ENCODE assay signal across 10 mouse cellular contexts in genomic region chr2:180879365-180880067, GRCm38 (mm10). TPM values are rescaled to one million over a fixed set of nuclear protein-coding genes. Genes with fewer than 3 reads are reported as not detected.
A peak's percentile ranks its signal among the peaks of the same experiment; 100 is the strongest.
DNase-seq lines count a peak whose midpoint lies in the region; ATAC-seq lines count a peak whose summit lies in the region.
"Had no signal": no experiment of that assay in that cellular context is flagged by ENCODE, and none has a peak within 500 bp of the region (broad histone marks: within the 10 kb centered on the region; RNA-seq: fewer than 3 reads in every experiment).

No protein-coding gene starts in this region.

- H3K36me3 ChIP-seq in hindbrain, embryonic 10.5 days, result peaks cover 81% of the 10 kb centered on the region
- H3K36me3 ChIP-seq: embryonic facial prominence, embryonic 15.5 days; liver, embryonic 12.5 days had no signal

- peaks cover 42% of the 10 kb centered on the region for H3K4me1 ChIP-seq in hindbrain, embryonic 10.5 days (replicated peaks)
- H3K4me1 ChIP-seq: embryonic facial prominence, embryonic 15.5 days; liver, embryonic 12.5 days had no signal

- H3K4me3 ChIP-seq in hindbrain, embryonic 10.5 days, result no peak overlapping the region
- H3K4me3 ChIP-seq: embryonic facial prominence, embryonic 15.5 days; liver, embryonic 12.5 days had no signal

- intact Hi-C loops in left cerebral cortex, postnatal 25 days (cut with DNase I), result no loop called here

- WGBS in hindbrain, embryonic 10.5 days, result 44% methylated on average over 7 of the region's 7 CpGs

- DNase-seq in layer of hippocampus, adult 11-12 months (ENCODE audit: low spot score), result peak; percentile 78
- no peak for DNase-seq in layer of hippocampus, postnatal 25 days (ENCODE audit: extremely low spot score in 1 of 2, low spot score in 1 of 2)
- DNase-seq in hindbrain, embryonic 10.5 days (ENCODE audit: low spot score), result no peak
- DNase-seq in left cerebral cortex, postnatal 25 days (ENCODE audit: low spot score in 2 of 2), result peak; percentile 74 to 83
- DNase-seq in right cerebral cortex, postnatal 14 days, result peak; percentile 76
- DNase-seq in kidney, adult 9 months, result no peak

- no peaks in the 10 kb centered on the region for H3K9me3 ChIP-seq in hindbrain, embryonic 10.5 days
- H3K9me3 ChIP-seq: embryonic facial prominence, embryonic 15.5 days; liver, embryonic 12.5 days had no signal

- no peaks in the 10 kb centered on the region for H3K27me3 ChIP-seq in hindbrain, embryonic 10.5 days (ENCODE audit: insufficient read depth, poor library complexity, severe bottlenecking)
- H3K27me3 ChIP-seq: embryonic facial prominence, embryonic 15.5 days had no signal

- peak overlapping the region; percentile 8 for H3K27ac ChIP-seq in hindbrain, embryonic 10.5 days
- H3K27ac ChIP-seq: embryonic facial prominence, embryonic 15.5 days; liver, embryonic 12.5 days had no signal

- ATAC-seq in CD4-positive, CD25-positive, alpha-beta regulatory T cell, adult 4 months, result no peak
- no peak for ATAC-seq in granulocyte monocyte progenitor cell, adult 5-6 weeks (replicated peaks; ENCODE audit: poor library complexity, severe bottlenecking)
- ATAC-seq: liver, embryonic 12.5 days had no signal

RNA-seq across cellular contexts. Expression of gene Ythdf1, which starts 41.2 kb away (rescaled TPM):
- 10 to 100 TPM; 58.7 to 62.5 TPM for total RNA-seq in layer of hippocampus, postnatal 25 days (2021)
- polyA plus RNA-seq in hindbrain, embryonic 10.5 days (2016; fragmentation: Nextera tagmentation; extraction: Ambion mirVana), result 62.0 and 67.1 TPM in 2 replicates
- total RNA-seq in left cerebral cortex, postnatal 25 days (2021), result 10 to 100 TPM; 60.6 to 62.8 TPM
- polyA plus RNA-seq in CD4-positive, CD25-positive, alpha-beta regulatory T cell, adult 4 months (2017; shearing (Covaris generic)), result 1 to 10 TPM; 7.5 to 9.2 TPM
- 46.7 and 63.6 TPM in 2 replicates for total RNA-seq in granulocyte monocyte progenitor cell, adult 5-6 weeks (2014; fragmentation: Nextera tagmentation)
- total RNA-seq in granulocyte monocyte progenitor cell, adult 5-6 weeks (2017), result 34.0 and 35.8 TPM in 2 replicates

RNA-seq across cellular contexts. Expression of gene Birc7, which starts 49.3 kb away (rescaled TPM):
- total RNA-seq in layer of hippocampus, postnatal 25 days (2021), result under 1 TPM in 1 of 2 experiments, not detected in 1; 0.22 TPM
- 0.52 and 1.3 TPM in 2 replicates for polyA plus RNA-seq in hindbrain, embryonic 10.5 days (2016; fragmentation: Nextera tagmentation; extraction: Ambion mirVana)
- not detected for total RNA-seq in left cerebral cortex, postnatal 25 days (2021)
- polyA plus RNA-seq in CD4-positive, CD25-positive, alpha-beta regulatory T cell, adult 4 months (2017; shearing (Covaris generic)), result not detected
- total RNA-seq in granulocyte monocyte progenitor cell, adult 5-6 weeks (2014; fragmentation: Nextera tagmentation), result not detected in 2 replicates
- total RNA-seq in granulocyte monocyte progenitor cell, adult 5-6 weeks (2017), result not detected in 2 replicates
- polyA plus RNA-seq: embryonic facial prominence, embryonic 15.5 days; liver, embryonic 12.5 days had no signal

Comparison
In these comparisons a context has a peak if more than half of its experiments do, and no peak if none do; other contexts are left out.
1. DNase-seq: peak in layer of hippocampus, adult 11-12 months (single experiment), left cerebral cortex, postnatal 25 days (2 of 2) and right cerebral cortex, postnatal 14 days (single experiment); none in layer of hippocampus, postnatal 25 days (0 of 2), hindbrain, embryonic 10.5 days (single experiment) and kidney, adult 9 months (single experiment).